Comparison of ENCODE assay signal across 21 mouse cellular contexts in genomic region chr5:147045929-147046328, GRCm38 (mm10). TPM values are rescaled to one million over a fixed set of nuclear protein-coding genes. Genes with fewer than 3 reads are reported as not detected.
A peak's percentile ranks its signal among the peaks of the same experiment; 100 is the strongest.
DNase-seq lines count a peak whose midpoint lies in the region; ATAC-seq and TF ChIP-seq lines count a peak whose summit lies in the region.
"Had no signal": no experiment of that assay in that cellular context is flagged by ENCODE, and none has a peak within 500 bp of the region (broad histone marks: within the 10 kb centered on the region; RNA-seq: fewer than 3 reads in every experiment).

No protein-coding gene starts in this region.

- no peak for TF ChIP-seq EP300 in lung, postnatal 0 days (IDR thresholded peaks at IDR 0.05)

- H3K27me3 ChIP-seq in cerebellum, adult 2 months (ENCODE audit: control insufficient read depth, insufficient read depth, low read length), result no peaks in the 10 kb centered on the region
- no peaks in the 10 kb centered on the region for H3K27me3 ChIP-seq in kidney, adult 2 months (replicated peaks; ENCODE audit: control insufficient read depth, insufficient read depth, low read length)
- no peaks in the 10 kb centered on the region for H3K27me3 ChIP-seq in lung, postnatal 0 days (replicated peaks; ENCODE audit: insufficient read depth, low read length)
- H3K27me3 ChIP-seq: embryonic facial prominence, embryonic 13.5 days; midbrain, embryonic 15.5 days; neural tube, embryonic 15.5 days had no signal

- no peak for TF ChIP-seq POLR2A in cerebellum, adult 2 months (IDR thresholded peaks at IDR 0.05; ENCODE audit: borderline replicate concordance, insufficient read depth, low read length)
- no peak for TF ChIP-seq POLR2A in kidney, adult 2 months (IDR thresholded peaks at IDR 0.05; ENCODE audit: low read depth, low read length)
- TF ChIP-seq POLR2A in lung, adult 2 months (IDR thresholded peaks at IDR 0.05; ENCODE audit: borderline replicate concordance, extremely low read depth, low read depth, low read length), result no peak
- TF ChIP-seq POLR2A in olfactory bulb, adult 2 months (IDR thresholded peaks at IDR 0.05; ENCODE audit: insufficient read depth, low read depth, low read length), result no peak

- H3K36me3 ChIP-seq in kidney, adult 2 months (ENCODE audit: control insufficient read depth, insufficient read depth, low read length), result 0 out of 2 replicates have a peak, but pooled peaks cover 3% of the 10 kb centered on the region
- H3K36me3 ChIP-seq in lung, postnatal 0 days (ENCODE audit: insufficient read depth, low read length), result no peaks in the 10 kb centered on the region
- H3K36me3 ChIP-seq: midbrain, embryonic 15.5 days; neural tube, embryonic 15.5 days had no signal

- no peak for TF ChIP-seq CTCF in cerebellum, adult 2 months (IDR thresholded peaks at IDR 0.05; ENCODE audit: borderline replicate concordance, insufficient read depth, low read depth, low read length)
- no peak for TF ChIP-seq CTCF in kidney, adult 2 months (conservative IDR thresholded peaks at IDR 0.05; ENCODE audit: insufficient read depth, insufficient read length, low read depth, low read length)
- TF ChIP-seq CTCF in lung, postnatal 0 days (IDR thresholded peaks at IDR 0.05), result no peak
- TF ChIP-seq CTCF in lung, adult 2 months (IDR thresholded peaks at IDR 0.05; ENCODE audit: insufficient read depth, low read length), result no peak
- TF ChIP-seq CTCF in olfactory bulb, adult 2 months (IDR thresholded peaks at IDR 0.05; ENCODE audit: insufficient read depth, low read depth, low read length), result no peak

- H3K9me3 ChIP-seq in lung, postnatal 0 days (ENCODE audit: low read length), result no peaks in the 10 kb centered on the region
- H3K9me3 ChIP-seq: embryonic facial prominence, embryonic 13.5 days; G1E; midbrain, embryonic 15.5 days; neural tube, embryonic 15.5 days had no signal

- no peak for DNase-seq in cerebellum, adult 2 months
- no peak for DNase-seq in cerebellum, adult 8-10 months
- peak; percentile 29 for DNase-seq in kidney, adult 2 months
- DNase-seq in kidney, adult 9 months, result no peak
- DNase-seq in lung, postnatal 0 days (ENCODE audit: low spot score), result no peak
- no peak for DNase-seq in lung, adult 2 months
- no peak for DNase-seq in lung, postnatal 14 days
- DNase-seq: adrenal gland, postnatal 14 days; cerebellum, adult 9-10 months; lung, adult 18-20 months; right cerebral cortex, postnatal 25 days; thymus, postnatal 14 days had no signal

- peak; percentile 16 for ATAC-seq in lung, postnatal 0 days
- ATAC-seq: forebrain, embryonic 16.5 days; midbrain, embryonic 15.5 days had no signal

- WGBS in cerebellum, adult 2 months, result 30% methylated on average over 11 of the region's 11 CpGs
- WGBS in kidney, adult 2 months, result 59% methylated on average over 11 of the region's 11 CpGs
- WGBS in lung, postnatal 0 days, result 57% methylated on average over 11 of the region's 11 CpGs
- WGBS in lung, adult 2 months, result 56% methylated on average over 11 of the region's 11 CpGs
- 57% methylated on average over 11 of the region's 11 CpGs for WGBS in olfactory bulb, adult 2 months

- H3K4me2 ChIP-seq in lung, postnatal 0 days (replicated peaks; ENCODE audit: low read depth, low read length), result no peak overlapping the region
- H3K4me2 ChIP-seq: embryonic facial prominence, embryonic 13.5 days; liver, embryonic 11.5 days; midbrain, embryonic 15.5 days; neural tube, embryonic 15.5 days had no signal

- peaks cover 42% of the 10 kb centered on the region for H3K4me1 ChIP-seq in cerebellum, adult 2 months (ENCODE audit: control insufficient read depth, insufficient read depth, low read length)
- no peaks in the 10 kb centered on the region for H3K4me1 ChIP-seq in kidney, adult 2 months (ENCODE audit: control insufficient read depth, insufficient read depth, low read length)
- H3K4me1 ChIP-seq in lung, postnatal 0 days (ENCODE audit: insufficient read depth, low read depth, low read length), result peaks cover 5% of the 10 kb centered on the region; the same call in 1 of the 2 replicates
- peaks cover 18% of the 10 kb centered on the region for H3K4me1 ChIP-seq in lung, adult 2 months (ENCODE audit: control insufficient read depth, insufficient read depth, low read length)
- H3K4me1 ChIP-seq in olfactory bulb, adult 2 months (ENCODE audit: control insufficient read depth, insufficient read depth, low read length), result peaks cover 51% of the 10 kb centered on the region

- no peak overlapping the region for H3K9ac ChIP-seq in lung, postnatal 0 days (replicated peaks; ENCODE audit: low read depth)
- H3K9ac ChIP-seq: embryonic facial prominence, embryonic 13.5 days; midbrain, embryonic 15.5 days; neural tube, embryonic 15.5 days had no signal

- H3K27ac ChIP-seq in cerebellum, adult 2 months (ENCODE audit: insufficient read depth, low read length), result peak overlapping the region; percentile 66
- 0 out of 2 replicates have a peak overlapping the region, but pooled peaks have one; percentile 54 for H3K27ac ChIP-seq in kidney, adult 2 months (ENCODE audit: insufficient read depth, low read depth, low read length)
- H3K27ac ChIP-seq in lung, postnatal 0 days (ENCODE audit: low read length), result no peak overlapping the region
- H3K27ac ChIP-seq in olfactory bulb, adult 2 months (ENCODE audit: insufficient read depth, low read depth, low read length), result peak overlapping the region; percentile 36
- H3K27ac ChIP-seq: embryonic facial prominence, embryonic 13.5 days; kidney, postnatal 0 days; midbrain, embryonic 15.5 days; neural tube, embryonic 15.5 days had no signal

- H3K4me3 ChIP-seq in cerebellum, adult 2 months (replicated peaks; ENCODE audit: insufficient read depth, low read depth, low read length), result no peak overlapping the region
- no peak overlapping the region for H3K4me3 ChIP-seq in kidney, adult 2 months (ENCODE audit: insufficient read depth, low read depth, low read length)
- H3K4me3 ChIP-seq in lung, postnatal 0 days (ENCODE audit: low read depth, low read length), result no peak overlapping the region
- no peak overlapping the region for H3K4me3 ChIP-seq in lung, adult 2 months (replicated peaks; ENCODE audit: extremely low read depth, low read depth, low read length)
- H3K4me3 ChIP-seq in olfactory bulb, adult 2 months (ENCODE audit: insufficient read depth, low read depth, low read length), result no peak overlapping the region
- H3K4me3 ChIP-seq: embryonic facial prominence, embryonic 13.5 days; midbrain, embryonic 15.5 days; myocyte; neural tube, embryonic 15.5 days had no signal

RNA-seq across cellular contexts. Expression of gene Lnx2, which starts 30.5 kb away (rescaled TPM):
- polyA plus RNA-seq in cerebellum, adult 2 months (2012; rRNA removed), result 15.9 and 16.8 TPM in 2 replicates
- 24.1 TPM in 2 replicates for polyA plus RNA-seq in kidney, adult 2 months (2012; rRNA removed)
- polyA plus RNA-seq in lung, postnatal 0 days (2015; fragmentation: Nextera tagmentation; extraction: Ambion mirVana), result 12.4 and 14.5 TPM in 2 replicates
- polyA plus RNA-seq in lung, adult 2 months (2012; rRNA removed), result 57.3 and 80.7 TPM in 2 replicates
- not detected in 2 replicates for polyA plus RNA-seq in olfactory bulb, adult 2 months (2012; ENCODE audit: insufficient read depth, insufficient read length, low replicate concordance, missing spikeins)

RNA-seq across cellular contexts. Expression of gene Polr1d, which starts 30.9 kb away (rescaled TPM):
- 85.0 and 89.2 TPM in 2 replicates for polyA plus RNA-seq in cerebellum, adult 2 months (2012; rRNA removed)
- polyA plus RNA-seq in kidney, adult 2 months (2012; rRNA removed), result 44.8 and 55.9 TPM in 2 replicates
- 106 and 107 TPM in 2 replicates for polyA plus RNA-seq in lung, postnatal 0 days (2015; fragmentation: Nextera tagmentation; extraction: Ambion mirVana)
- polyA plus RNA-seq in lung, adult 2 months (2012; rRNA removed), result 31.6 and 36.8 TPM in 2 replicates
- not detected in 2 replicates for polyA plus RNA-seq in olfactory bulb, adult 2 months (2012; ENCODE audit: insufficient read depth, insufficient read length, low replicate concordance, missing spikeins)

Comparison
In these comparisons a context has a peak if more than half of its experiments do, and no peak if none do; other contexts are left out.
1. RNA of gene Lnx2, which starts 30.5 kb away (polyA plus RNA-seq): 57.3 to 80.7 TPM in lung, adult 2 months, 24.1 TPM in kidney, adult 2 months, 15.9 to 16.8 TPM in cerebellum, adult 2 months and 12.4 to 14.5 TPM in lung, postnatal 0 days; not detected in olfactory bulb, adult 2 months; every median in the first group is over 10 times any median in the second.